Mouse (Mus musculus): ENCODE measurements at regions not wholly inside any gene's neighbourhood (a gene's known extent, or its start where the extent isn't known, plus 50 kb on each side); places are given as distances from the start of the nearest gene placed in this dataset.

DNA sequence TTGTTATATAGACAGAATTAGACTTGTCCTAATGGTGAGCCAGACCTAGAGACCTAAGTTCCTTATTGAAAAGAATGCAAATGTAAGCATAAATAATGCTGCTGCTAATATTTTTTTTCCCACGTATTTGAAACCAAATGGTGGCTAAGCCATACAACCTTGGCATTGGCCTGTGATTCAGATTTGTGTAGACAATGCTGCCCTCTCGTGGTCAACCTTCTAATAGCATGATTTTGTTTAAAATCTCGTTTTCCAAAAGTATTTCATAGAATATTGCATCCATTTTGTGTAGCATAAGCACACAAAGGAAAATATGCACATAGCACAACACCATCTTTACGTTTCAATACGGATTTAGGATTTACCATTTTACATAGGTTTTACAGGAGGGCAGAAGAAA is 84.4 kb upstream of the Creb1 start:
- TF ChIP-seq CTCF (IDR thresholded peaks at IDR 0.05 in 2 of 3, conservative IDR thresholded peaks at IDR 0.05 in 1 of 3; ENCODE audit: control insufficient read depth in 1 of 3, insufficient read depth in 1 of 3, low read depth in 2 of 3, low read length in 3 of 3, poor library complexity in 1 of 3, severe bottlenecking in 1 of 3): peak; percentile 57 to 93 (median 59)
- no peak for TF ChIP-seq BHLHE40 (IDR thresholded peaks at IDR 0.05; ENCODE audit: borderline replicate concordance, low read depth, low read length)
- no peak for TF ChIP-seq TCF12 (IDR thresholded peaks at IDR 0.05; ENCODE audit: low read depth, low read length)
- TF ChIP-seq MAFK (IDR thresholded peaks at IDR 0.05; ENCODE audit: borderline replicate concordance, low read depth, low read length): no peak
- no peak for TF ChIP-seq POLR2A (IDR thresholded peaks at IDR 0.05; ENCODE audit: control insufficient read depth in 1 of 2, insufficient read depth in 1 of 2, low read depth in 1 of 2, low read length in 2 of 2, poor library complexity in 1 of 2)
- TF ChIP-seq EP300 (IDR thresholded peaks at IDR 0.05; ENCODE audit: low read depth in 1 of 2, low read length in 2 of 2): no peak
- no peak for TF ChIP-seq USF1 (IDR thresholded peaks at IDR 0.05; ENCODE audit: low read depth, low read length)
- no peak for TF ChIP-seq ETS1 (IDR thresholded peaks at IDR 0.05; ENCODE audit: low read depth, low read length)
- TF ChIP-seq TBP (IDR thresholded peaks at IDR 0.05; ENCODE audit: low read depth, low read length): no peak
